Mouse (Mus musculus) left cerebral cortex, adult 18-20 months (tissue): ENCODE results near the gene Olfr1302. TPM values are rescaled to one million over a fixed set of nuclear protein-coding genes. Genes with fewer than 3 reads are reported as not detected.

Source experiments
- DNase-seq, 2 experiments: peaks; one replicate each; pipeline ENCODE4 v3.0.0; 2021 to 2022; ENCODE audit warnings: low spot score in 2 of 2, mixed read lengths in 1 of 2
- long read RNA-seq, 2 experiments: library from polyadenylated mRNA; stranded (forward); transcript quantifications; one replicate each; pipeline ENCODE4 v2.0.0; 2021
- total RNA-seq, 2 experiments: library from RNA; stranded (reverse); gene quantifications; 2 replicates each; pipeline ENCODE4 v1.2.3; 2021

Olfr1302 gene
- total RNA-seq = not detected
- long read RNA-seq, experiment 1 = 0 reads
- long read RNA-seq, experiment 2 = 0 reads

GRCm38 (mm10) chr2:111777129-111777528, at the start of gene Olfr1302:
TSS of gene Olfr1302 (plus strand) at chr2:111777429.
- DNase-seq = no peak

GRCm38 (mm10) chr2:111750706-111751105, 26.5 kb upstream of the Olfr1302 start, which contains the start of gene Olfr1301:
TSS of gene Olfr1301 (plus strand) at chr2:111751006.
- DNase-seq = no peak

- DNase-seq = no peak
These were observed 35.7 kb downstream of the Olfr1302 start for GRCm38 (mm10) chr2:111812936-111813335.

- no peak for DNase-seq
These were observed 43.0 kb downstream of the Olfr1302 start, which contains the start of gene Olfr1303 for GRCm38 (mm10) chr2:111820240-111820639. TSS of gene Olfr1303 (minus strand) at chr2:111820340.

Other genes starting within 250 kb of the Olfr1302 start
- gene Olfr1294, start 237.1 kb upstream of the Olfr1302 start, total RNA-seq = not detected
- gene Olfr1295, start 207.7 kb upstream of the Olfr1302 start, total RNA-seq = not detected
- gene Olfr1297, start 150.9 kb upstream of the Olfr1302 start, total RNA-seq = not detected
- not detected for gene Olfr1298, start 128.2 kb upstream of the Olfr1302 start, total RNA-seq
- not detected for gene Olfr1299, start 116.0 kb upstream of the Olfr1302 start, total RNA-seq
- not detected for gene Olfr1301, start 26.4 kb upstream of the Olfr1302 start, total RNA-seq
- not detected for gene Olfr1303, start 42.9 kb downstream of the Olfr1302 start, total RNA-seq
- not detected for gene Olfr1305, start 99.7 kb downstream of the Olfr1302 start, total RNA-seq
- gene Olfr1306, start 138.8 kb downstream of the Olfr1302 start, total RNA-seq = not detected
- gene Olfr1307, start 172.0 kb downstream of the Olfr1302 start, total RNA-seq = not detected
- gene Olfr1308, start 187.5 kb downstream of the Olfr1302 start, total RNA-seq = not detected
- gene Olfr1309, start 212.9 kb downstream of the Olfr1302 start, total RNA-seq = not detected
- not detected for gene Olfr1310, start 235.3 kb downstream of the Olfr1302 start, total RNA-seq
- not detected for gene Olfr1311, start 247.0 kb downstream of the Olfr1302 start, total RNA-seq